Mouse (Mus musculus) thymus, postnatal 4 days (tissue): ENCODE measurements around the gene Atxn7l1.

Experiments
- DNase-seq: peaks from one replicate; pipeline ENCODE4 v3.0.0; 2021

The Atxn7l1 gene

DNA sequence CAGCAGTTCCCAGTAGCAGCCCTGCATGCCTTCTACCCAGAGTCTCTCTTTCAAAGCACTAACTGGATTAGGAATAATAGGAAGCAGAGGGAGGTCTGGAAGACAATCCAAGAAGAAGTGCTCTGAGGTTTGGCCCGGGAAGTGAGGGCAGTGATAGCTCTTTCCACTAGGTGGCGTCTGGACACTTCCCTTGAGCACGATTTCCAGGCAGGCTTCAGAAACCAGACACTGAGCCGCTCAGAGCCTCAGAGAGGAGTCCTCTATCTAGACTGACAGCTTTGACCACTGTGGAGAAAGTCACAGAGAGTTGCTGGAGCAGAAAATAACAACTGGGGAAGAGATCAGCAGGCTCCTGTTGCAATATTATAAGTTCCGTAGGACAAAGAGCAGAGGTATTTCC lies 241.3 kb downstream of the Atxn7l1 start:
- peak; percentile 64 for DNase-seq

DNA sequence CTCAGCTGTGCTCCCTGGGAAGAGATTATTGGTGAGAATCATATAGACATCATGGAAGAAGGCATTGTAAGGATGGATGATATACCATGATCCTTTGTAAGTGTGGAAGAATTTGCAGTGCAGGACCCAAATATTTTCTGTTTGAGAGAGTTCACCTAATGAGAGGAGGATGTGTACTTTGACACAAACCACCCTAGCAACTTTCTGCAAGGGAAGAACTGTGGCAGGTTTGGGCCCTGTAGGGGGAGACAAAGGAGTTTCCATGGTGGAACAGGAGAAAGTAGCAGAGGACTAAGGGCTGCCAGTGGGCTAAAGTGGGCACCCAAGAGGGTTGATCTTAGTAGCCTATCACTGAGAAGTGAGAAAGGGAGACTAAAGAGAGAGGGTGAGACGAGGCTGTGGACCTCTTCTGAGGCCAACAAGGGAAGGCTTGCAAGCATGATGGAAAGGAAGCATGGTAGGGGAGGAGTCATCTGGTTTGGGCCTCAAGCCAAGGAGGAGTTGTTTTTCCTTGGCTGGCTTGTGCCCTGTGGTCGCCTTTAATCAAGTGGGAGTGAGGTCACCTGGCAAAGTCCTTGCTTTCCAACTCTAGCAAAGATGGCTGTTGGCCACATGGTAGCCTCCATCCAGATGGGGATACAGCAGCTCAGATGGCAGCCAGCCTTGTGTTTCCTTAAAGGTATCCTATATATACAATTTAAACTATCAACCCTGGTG lies 243.5 kb downstream of the Atxn7l1 start:
- no peak for DNase-seq

DNA sequence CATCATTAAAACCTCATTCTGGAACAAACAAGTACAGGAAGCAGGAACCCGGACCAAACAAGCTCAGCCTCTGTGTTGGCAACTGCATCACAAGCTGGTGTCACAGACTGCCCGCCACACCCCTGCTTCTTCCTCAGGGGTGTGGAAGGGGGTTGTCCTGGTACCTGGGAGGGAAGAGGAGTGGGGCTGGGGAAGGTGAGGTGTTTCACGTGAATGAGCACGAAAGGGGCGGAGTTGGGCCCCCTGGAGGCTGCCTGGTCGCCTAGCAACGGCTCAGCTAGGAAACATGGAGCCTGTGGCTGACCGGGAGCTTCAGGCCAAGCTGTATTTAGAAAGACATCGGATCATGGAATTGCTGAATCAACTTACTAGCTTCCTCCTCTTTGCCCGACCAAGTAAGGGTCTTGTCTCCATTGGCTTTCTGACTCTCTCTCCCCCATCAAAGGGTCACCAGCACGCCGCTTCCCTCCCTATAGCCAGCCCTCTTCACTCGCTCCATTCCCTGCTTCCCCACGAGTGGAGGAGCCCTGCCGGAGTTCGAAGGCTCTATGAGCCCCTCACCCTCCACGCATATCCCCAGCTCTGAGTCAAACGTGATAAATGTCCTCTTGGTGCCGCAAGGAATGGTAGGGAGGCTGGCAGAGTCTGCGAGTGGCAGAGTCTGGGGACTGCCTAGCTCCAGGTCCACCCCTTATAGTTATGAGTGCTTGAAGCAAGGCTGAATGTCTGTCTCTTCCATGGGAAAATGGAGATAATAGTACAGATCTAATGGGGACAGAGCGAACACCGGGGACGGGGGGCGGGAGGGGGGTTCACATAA lies 247.5 kb downstream of the Atxn7l1 start, which contains the start of gene Efcab10:
Efcab10 (plus strand) TSS at position 51 of the 820 bp plus-strand sequence.
- no peak for DNase-seq

DNA sequence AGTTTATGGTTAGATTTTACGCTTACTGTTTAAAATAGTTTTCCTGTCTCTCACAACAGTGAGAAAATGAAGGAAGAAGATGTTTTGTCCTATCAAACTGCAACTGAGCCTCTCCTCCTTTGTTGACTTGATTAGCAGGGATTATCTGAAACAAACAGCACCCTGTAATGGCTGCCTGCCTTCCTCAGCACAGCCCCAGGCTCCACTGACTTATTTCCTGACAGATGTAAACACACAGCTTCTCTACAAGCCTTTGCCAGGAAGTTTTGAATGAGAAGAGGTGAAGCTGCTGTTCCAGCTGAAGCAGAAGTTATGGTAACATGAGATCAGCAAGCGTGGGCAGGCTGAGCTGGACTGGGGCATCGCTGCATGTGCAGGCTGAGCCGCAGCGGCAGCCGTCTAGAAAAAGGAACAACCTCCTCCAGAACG lies 255.8 kb downstream of the Atxn7l1 start:
- DNase-seq: no peak

DNA sequence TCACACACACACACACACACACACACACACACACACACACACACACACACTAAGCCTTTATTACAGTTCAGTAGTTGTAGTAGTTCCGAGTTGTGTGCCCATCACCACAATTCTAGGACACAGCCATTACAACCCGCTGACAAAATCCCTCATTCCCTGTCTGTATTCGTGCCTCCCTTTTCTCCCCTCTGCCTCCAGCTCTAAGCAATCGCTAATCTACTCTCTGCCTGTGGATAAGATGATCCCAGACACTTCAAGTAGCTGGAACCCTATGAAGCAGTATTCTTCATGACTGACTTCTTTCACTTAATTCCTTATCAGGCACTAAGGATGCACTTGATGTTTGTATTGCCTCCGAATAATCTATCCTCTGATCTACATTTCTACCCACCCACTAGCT lies 257.5 kb downstream of the Atxn7l1 start:
- no peak for DNase-seq

DNA sequence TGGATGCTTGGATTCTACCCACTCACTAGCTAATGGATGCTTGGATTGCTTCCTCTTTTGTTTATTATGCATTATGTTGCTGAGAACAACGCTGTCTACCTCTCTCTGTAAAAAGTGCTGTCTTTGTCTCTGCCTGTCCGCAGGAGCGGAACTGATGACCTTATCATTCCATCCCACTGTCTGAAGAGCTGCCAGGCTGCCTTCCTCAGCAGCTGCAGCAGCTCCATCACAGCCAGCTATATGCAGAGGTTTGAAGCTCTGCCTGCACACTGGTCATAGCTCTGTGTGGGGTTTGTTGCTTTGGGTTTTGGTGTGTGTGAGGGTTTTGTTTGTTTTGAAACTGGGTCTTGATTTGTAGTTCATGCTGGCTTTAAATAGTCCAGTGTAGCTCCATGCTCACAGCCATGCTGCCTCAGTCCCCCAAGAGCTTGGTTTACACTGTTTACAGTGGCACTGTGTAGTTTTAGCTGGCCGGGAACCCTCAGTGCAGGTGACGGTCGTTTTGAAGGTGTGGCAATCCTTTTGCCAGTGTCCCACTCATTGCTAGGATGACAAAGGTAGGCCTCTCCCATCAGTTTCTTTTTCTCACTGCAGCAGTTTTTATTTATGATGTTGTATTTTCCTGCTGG lies 258.0 kb downstream of the Atxn7l1 start:
- DNase-seq: no peak

DNA sequence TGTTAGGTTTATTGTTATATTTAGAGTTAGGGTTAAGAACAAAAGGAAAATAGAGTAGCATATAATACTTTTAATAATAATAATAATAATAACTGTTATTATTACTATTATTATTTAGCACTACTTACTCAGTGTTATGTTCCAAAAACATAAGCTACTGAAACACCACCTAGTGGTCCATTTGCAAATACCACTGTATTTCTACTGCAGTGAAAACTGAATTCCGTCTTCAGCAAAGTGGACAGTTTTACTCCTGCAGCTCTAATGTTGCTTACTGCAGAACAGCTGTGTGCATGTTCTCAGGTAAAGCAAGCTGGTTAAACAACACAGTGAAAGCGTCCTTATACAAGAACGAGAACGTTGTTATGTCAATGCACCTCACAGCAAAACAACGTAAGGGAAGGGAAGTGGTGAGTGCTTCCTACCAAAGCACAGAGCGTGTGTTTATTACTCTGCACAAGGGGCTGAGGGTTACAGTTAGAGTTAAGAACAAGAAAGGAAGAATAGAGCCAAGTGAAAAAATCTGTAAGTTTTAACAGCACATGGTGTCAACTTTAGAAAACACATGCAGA lies 264.2 kb downstream of the Atxn7l1 start:
- no peak for DNase-seq
